Mouse (Mus musculus): ENCODE data around the gene Reln.

DNA sequence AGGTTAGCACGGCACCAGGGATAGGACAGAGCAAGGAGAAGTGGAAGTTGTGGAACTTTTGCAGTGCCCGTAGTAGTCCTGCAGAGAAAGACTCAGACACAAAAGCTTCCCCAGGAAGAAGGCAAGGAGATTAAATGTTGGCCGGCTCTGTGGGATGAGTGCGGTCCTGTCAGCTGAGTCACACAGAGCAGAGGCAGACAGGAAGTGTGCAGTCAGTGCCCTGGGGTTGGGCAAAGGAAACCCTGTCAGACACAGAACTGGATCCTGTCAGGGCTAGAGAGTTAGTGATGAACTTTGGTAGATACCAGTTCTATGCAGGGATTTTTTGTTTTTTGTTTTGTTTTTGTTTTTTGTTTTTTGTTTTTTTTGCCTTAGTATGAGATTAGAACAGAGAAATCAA, 120.0 kb downstream of the Reln start:
- TF ChIP-seq POLR2A (IDR thresholded peaks at IDR 0.05; ENCODE audit: extremely low read depth, insufficient read depth, low read length) (no peak), CTCF (IDR thresholded peaks at IDR 0.05; ENCODE audit: extremely low read depth, insufficient read depth, low read length) (no peak)
